Mouse (Mus musculus): ENCODE measurements at regions not wholly inside any gene's neighbourhood (a gene's known extent, or its start where the extent isn't known, plus 50 kb on each side); places are given as distances from the start of the nearest gene placed in this dataset.
"Not testable (repeated sequence)": the region's sequence is repeated elsewhere in the genome, so short reads cannot be mapped to it uniquely, and the experiment has no call there.

- no peak for DNase-seq (ENCODE audit: low spot score)
Observed at GRCm38 (mm10) chr17:79547524-79547923, 64.1 kb upstream of the Rmdn2 start.

DNA sequence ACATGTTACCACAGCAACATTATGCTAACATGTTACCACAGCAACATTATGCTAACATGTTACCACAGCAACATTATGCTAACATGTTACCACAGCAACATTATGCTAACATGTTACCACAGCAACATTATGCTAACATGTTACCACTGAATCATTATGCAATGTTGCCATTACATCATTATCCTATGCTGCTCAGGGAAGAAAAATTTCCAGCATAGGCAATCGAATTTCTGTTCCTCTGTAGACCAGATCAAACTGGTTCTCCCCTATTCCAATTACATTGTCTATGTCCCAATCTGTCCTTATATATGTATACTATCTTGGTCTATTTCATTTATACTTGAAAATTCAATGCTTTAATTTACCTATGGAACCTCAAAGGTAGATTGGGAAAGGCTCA is 61.3 kb upstream of the Rmdn2 start:
- not testable (repeated sequence) for DNase-seq (ENCODE audit: low spot score)

- no peak for DNase-seq (ENCODE audit: low spot score)
Observed at GRCm38 (mm10) chr17:79553850-79554249, 57.8 kb upstream of the Rmdn2 start.

DNA sequence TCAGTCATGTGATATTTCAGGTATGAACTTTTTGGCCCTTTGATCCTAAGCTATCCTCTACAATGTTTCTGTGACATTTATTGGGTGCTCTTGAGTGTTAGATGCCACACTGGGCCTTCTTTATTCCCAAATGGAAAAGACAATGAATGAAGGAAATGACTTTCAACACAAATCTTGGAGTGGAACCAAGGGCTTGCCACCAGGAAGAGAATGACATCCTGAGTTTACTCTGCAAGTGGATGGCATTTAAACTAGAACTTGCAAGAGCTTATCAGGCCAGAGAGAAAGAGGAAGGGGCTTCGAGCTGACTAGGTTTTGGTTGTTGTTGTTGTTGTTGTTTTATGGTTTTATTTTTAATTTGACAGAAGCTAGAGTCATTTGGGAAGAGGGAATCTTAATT is 56.1 kb upstream of the Rmdn2 start:
- no peak for DNase-seq (ENCODE audit: low spot score)

Data from retina, embryonic 14.5 days (tissue).